Mouse (Mus musculus): ENCODE results near the gene Inka2.
A peak's percentile ranks its signal among the peaks of the same experiment; 100 is the strongest.
"Not testable (repeated sequence)": the region's sequence is repeated elsewhere in the genome, so short reads cannot be mapped to it uniquely, and the experiment has no call there.

The Inka2 gene

GRCm38 (mm10) chr3:105698311-105698710, 6.1 kb upstream of the Inka2 start:
- no peak for DNase-seq

GRCm38 (mm10) chr3:105699241-105699933, 5.0 kb upstream of the Inka2 start:
- no peak for DNase-seq

GRCm38 (mm10) chr3:105700786-105701185, 3.6 kb upstream of the Inka2 start:
- not testable (repeated sequence) for DNase-seq

GRCm38 (mm10) chr3:105701399-105701798, 3.0 kb upstream of the Inka2 start:
- no peak for DNase-seq

GRCm38 (mm10) chr3:105703571-105703970, 828 bp upstream of the Inka2 start:
- DNase-seq, result no peak

- DNase-seq, result peak; percentile 23
Observed at GRCm38 (mm10) chr3:105705061-105705549, 706 bp downstream of the Inka2 start.

- DNase-seq, result no peak
Observed at GRCm38 (mm10) chr3:105705561-105705960, 1.2 kb downstream of the Inka2 start.

GRCm38 (mm10) chr3:105706366-105707020, 2.1 kb downstream of the Inka2 start:
- no peak for DNase-seq

GRCm38 (mm10) chr3:105707590-105707989, 3.2 kb downstream of the Inka2 start:
- DNase-seq, result no peak

- DNase-seq, result no peak
Observed at GRCm38 (mm10) chr3:105710246-105710645, 5.8 kb downstream of the Inka2 start.

GRCm38 (mm10) chr3:105711741-105712140, 7.3 kb downstream of the Inka2 start:
- DNase-seq, result no peak

- no peak for DNase-seq
Observed at GRCm38 (mm10) chr3:105712827-105713226, 8.4 kb downstream of the Inka2 start.

GRCm38 (mm10) chr3:105714091-105714819, 9.9 kb downstream of the Inka2 start:
- DNase-seq, result no peak

- DNase-seq, result no peak
Observed at GRCm38 (mm10) chr3:105714820-105715167, 10.4 kb downstream of the Inka2 start.

- DNase-seq, result no peak
Observed at GRCm38 (mm10) chr3:105716353-105717000, 12.1 kb downstream of the Inka2 start.

GRCm38 (mm10) chr3:105717856-105718555, 13.6 kb downstream of the Inka2 start:
- DNase-seq, result no peak

- DNase-seq, result no peak
Observed at GRCm38 (mm10) chr3:105718746-105719145, 14.3 kb downstream of the Inka2 start.

- no peak for DNase-seq
Observed at GRCm38 (mm10) chr3:105719979-105720378, 15.6 kb downstream of the Inka2 start.

- no peak for DNase-seq
Observed at GRCm38 (mm10) chr3:105720514-105720913, 16.1 kb downstream of the Inka2 start.

GRCm38 (mm10) chr3:105721681-105722201, 17.3 kb downstream of the Inka2 start:
- DNase-seq, result no peak

GRCm38 (mm10) chr3:105722510-105722909, 18.1 kb downstream of the Inka2 start:
- no peak for DNase-seq

- DNase-seq, result no peak
Observed at GRCm38 (mm10) chr3:105726037-105726436, 21.6 kb downstream of the Inka2 start.

All from kidney, adult 11 months (tissue).